Mouse (Mus musculus): ENCODE data around the gene Pikfyve. TPM values are rescaled to one million over a fixed set of nuclear protein-coding genes. Genes with fewer than 3 reads are reported as not detected.

Gene Pikfyve
- 13.1 and 16.3 TPM in 2 replicates for polyA plus RNA-seq (2016; fragmentation: Nextera tagmentation; extraction: Ambion mirVana)

DNA sequence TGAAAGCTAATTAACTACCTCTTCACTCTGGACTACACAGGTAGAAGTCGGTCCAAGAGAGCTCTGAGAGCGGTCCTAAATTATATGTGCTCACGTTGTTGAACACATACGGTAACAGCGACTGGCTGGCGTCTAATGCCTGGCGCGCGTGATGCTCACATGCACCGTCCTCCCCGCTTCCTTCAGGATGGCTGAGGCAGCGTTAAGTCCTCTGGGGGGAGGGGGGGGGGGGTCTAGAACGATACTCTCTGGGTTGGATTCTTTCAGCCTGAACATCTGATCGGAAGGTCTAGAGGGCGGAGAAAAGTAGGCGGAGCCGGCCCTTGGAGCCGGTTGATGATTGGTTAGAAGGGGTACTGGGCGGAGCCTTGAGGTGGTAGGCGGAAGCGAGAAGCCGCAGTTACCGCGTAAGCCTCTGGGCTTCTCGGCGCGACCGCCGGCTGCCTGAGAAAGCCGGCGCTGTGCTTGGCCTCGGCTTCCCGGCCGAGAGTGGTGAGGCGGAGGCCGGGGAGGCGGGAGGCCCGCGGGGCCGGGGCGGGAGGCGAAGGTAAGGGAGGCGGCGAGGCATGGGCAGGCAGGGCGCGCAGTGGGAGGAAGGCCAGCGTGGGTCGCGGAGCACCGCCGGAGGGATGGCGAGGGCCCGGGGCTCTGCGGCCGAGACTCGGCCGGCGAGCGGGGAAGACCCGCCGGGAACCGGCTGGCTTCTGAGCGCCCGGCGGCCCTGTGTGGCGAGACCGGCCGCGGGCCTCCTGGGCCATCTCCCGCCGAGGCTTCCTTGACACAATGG lies at the start of gene Pikfyve, which contains the start of gene Idh1:
Gene Pikfyve, plus strand, starts transcription at position 397 of the 787 bp plus-strand sequence.
Gene Idh1, minus strand, starts transcription at position 214 of the 787 bp plus-strand sequence.
- Histone ChIP-seq H3K4me3 (peak within 1 kb of the TSS; percentile 89), H3K27ac (peak within 1 kb of the TSS; percentile 92), H3K4me1 (peaks cover 27% of the 10 kb centered on the region), H3K9me3 (no peaks in the 10 kb centered on the region), H3K36me3 (replicated peaks) (peaks cover 6% of the 10 kb centered on the region), H3K27me3 (ENCODE audit: poor library complexity, severe bottlenecking) (no peaks in the 10 kb centered on the region; the same call in 1 of the 2 replicates)
- DNase-seq (ENCODE audit: extremely low spot score, low spot score), result peak; percentile 96
- under 1% methylated on average over 71 of the region's 71 CpGs for WGBS

DNA sequence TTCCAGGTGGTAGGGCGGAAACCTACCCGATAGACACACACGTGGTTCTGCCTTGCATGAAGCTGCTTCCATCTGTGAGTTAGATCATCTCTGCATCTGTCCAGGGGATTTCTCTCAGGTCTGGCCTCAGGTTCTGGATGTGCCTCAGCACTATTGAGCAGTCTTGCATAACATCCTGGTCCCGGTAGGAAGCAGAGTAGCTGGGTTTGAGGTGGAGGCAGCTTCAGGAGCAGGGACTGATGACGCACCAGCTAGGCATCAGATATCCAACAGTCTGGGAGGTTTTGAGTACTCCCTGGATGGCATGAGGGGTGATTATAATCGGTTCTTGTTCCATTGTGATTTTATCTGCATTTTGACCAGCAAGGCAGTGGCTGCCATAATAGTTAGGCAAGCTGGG lies 48.9 kb upstream of the Pikfyve start:
- H3K4me1 ChIP-seq, result no peaks in the 10 kb centered on the region
- no peaks in the 10 kb centered on the region for H3K36me3 ChIP-seq (replicated peaks)
- H3K27me3 ChIP-seq (ENCODE audit: poor library complexity, severe bottlenecking), result no peaks in the 10 kb centered on the region
- WGBS, result 89% methylated on average over 6 of the region's 6 CpGs
- no peak for DNase-seq (ENCODE audit: extremely low spot score, low spot score)
- H3K4me3 ChIP-seq, result no peak overlapping the region
- H3K9me3 ChIP-seq, result no peaks in the 10 kb centered on the region
- H3K27ac ChIP-seq, result no peak overlapping the region

DNA sequence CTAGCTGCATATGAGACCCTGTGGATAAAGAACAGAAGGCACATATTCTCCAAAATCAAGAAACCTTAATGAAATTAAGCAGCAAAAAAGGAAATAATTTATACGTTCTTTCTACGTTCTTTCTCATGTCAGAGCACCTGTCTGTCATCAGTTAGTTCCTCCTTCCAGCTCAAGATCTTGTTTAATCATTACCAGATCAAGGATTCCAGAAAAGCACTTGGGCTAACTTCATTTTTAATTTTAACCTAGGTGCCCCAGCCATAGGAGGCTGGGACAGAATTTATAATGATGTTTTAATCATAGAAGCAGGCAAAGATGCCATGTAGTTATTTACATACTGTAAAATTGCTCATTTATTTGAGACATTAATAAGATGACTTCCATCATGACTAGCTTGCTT lies 41.7 kb upstream of the Pikfyve start:
- H3K27ac ChIP-seq, result no peak overlapping the region
- no peaks in the 10 kb centered on the region for H3K9me3 ChIP-seq
- 90% methylated on average over 2 of the region's 2 CpGs for WGBS
- no peaks in the 10 kb centered on the region for H3K4me1 ChIP-seq
- no peak overlapping the region for H3K4me3 ChIP-seq
- H3K36me3 ChIP-seq (replicated peaks), result no peaks in the 10 kb centered on the region
- no peaks in the 10 kb centered on the region for H3K27me3 ChIP-seq (ENCODE audit: poor library complexity, severe bottlenecking)
- no peak for DNase-seq (ENCODE audit: extremely low spot score, low spot score)

DNA sequence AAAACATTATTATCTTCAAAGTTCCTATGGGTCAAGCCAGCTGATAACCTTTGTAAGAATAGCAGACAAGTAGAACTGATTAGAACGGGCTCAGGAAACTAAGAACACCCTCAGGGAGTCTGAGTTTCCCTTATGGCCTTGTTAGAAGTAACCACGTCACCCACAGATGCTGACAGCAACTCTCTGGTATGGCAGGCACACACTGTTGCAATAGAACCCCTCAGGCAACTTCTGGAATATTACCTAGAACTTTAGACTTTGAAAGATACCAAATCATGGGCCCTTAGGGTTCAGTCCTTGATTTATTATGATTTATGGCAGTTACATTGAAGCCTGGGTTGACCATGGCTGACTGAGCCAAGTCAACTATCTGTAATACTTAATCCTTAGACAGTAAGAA lies 39.9 kb upstream of the Pikfyve start:
- no peak for DNase-seq (ENCODE audit: extremely low spot score, low spot score)
- no peaks in the 10 kb centered on the region for H3K27me3 ChIP-seq (ENCODE audit: poor library complexity, severe bottlenecking)
- no peaks in the 10 kb centered on the region for H3K36me3 ChIP-seq (replicated peaks)
- H3K4me3 ChIP-seq, result no peak overlapping the region
- no peaks in the 10 kb centered on the region for H3K9me3 ChIP-seq
- H3K27ac ChIP-seq, result no peak overlapping the region
- H3K4me1 ChIP-seq, result no peaks in the 10 kb centered on the region
- WGBS, result 70% methylated on average over 2 of the region's 2 CpGs

DNA sequence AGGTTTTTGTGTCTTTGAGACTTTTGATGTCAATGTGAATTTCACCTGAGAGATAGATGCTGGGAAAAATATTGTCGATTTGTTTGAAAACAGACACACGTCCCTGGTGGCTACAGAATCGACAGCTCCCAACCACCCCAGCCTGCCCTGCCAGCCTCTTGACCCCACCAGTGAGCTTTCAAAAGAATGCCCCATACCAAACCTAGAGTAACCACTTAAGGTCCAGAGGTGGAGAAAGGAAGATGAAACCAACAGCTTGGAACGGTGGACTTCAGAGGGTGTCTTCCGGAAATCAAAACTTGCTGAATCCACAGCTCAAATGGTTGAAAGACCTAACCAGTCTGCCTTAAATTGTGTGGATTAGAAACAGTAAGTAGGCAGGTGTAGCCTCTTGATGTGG lies 39.2 kb upstream of the Pikfyve start:
- no peak for DNase-seq (ENCODE audit: extremely low spot score, low spot score)
- WGBS, result 94% methylated on average over 5 of the region's 5 CpGs
- H3K9me3 ChIP-seq, result no peaks in the 10 kb centered on the region
- H3K36me3 ChIP-seq (replicated peaks), result no peaks in the 10 kb centered on the region
- no peaks in the 10 kb centered on the region for H3K27me3 ChIP-seq (ENCODE audit: poor library complexity, severe bottlenecking)
- H3K4me1 ChIP-seq, result no peaks in the 10 kb centered on the region
- no peak overlapping the region for H3K4me3 ChIP-seq
- H3K27ac ChIP-seq, result no peak overlapping the region

DNA sequence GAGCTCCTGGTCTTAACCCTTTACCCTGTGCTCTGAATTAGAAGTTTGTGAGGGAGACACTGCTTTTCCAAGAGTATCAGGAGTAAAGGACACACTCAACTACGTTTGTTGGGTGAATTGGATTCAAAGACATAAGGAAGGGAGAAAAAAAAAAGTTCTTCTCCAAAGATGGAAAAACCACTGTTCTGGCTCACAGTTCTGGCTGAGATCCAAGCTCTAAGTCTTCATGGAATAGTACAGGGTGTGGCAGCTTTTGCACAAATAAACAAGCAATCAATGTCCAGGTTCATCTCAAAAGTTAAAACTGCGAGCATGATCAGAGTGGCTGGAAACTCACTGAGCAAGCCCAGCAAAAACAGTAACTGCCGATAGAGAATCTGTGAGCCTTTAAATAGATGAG lies 38.5 kb upstream of the Pikfyve start:
- H3K27ac ChIP-seq, result no peak overlapping the region
- H3K9me3 ChIP-seq, result no peaks in the 10 kb centered on the region
- H3K27me3 ChIP-seq (ENCODE audit: poor library complexity, severe bottlenecking), result no peaks in the 10 kb centered on the region
- H3K4me3 ChIP-seq, result no peak overlapping the region
- DNase-seq (ENCODE audit: extremely low spot score, low spot score), result no peak
- no peaks in the 10 kb centered on the region for H3K4me1 ChIP-seq
- no peaks in the 10 kb centered on the region for H3K36me3 ChIP-seq (replicated peaks)
- WGBS, result 90% methylated on average over 3 of the region's 3 CpGs

DNA sequence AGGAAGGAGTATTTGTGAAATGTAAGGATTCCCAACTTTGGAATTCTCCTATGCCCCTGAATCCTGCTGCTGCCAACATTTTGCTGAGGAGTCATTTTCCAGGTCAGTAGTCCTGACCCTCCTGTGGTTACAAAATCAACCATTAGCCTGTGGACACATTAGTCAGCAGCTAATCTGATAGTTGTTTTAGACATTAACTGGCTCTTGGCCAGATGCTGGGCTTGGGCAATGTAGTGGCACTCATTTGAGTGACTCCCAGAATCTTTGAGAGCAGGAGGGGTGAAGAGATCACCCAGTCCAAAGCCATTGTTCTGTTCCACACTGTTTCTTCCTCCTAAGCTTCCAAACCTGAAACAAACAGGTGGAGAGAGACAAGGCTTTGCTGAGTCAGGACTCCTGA lies 31.7 kb upstream of the Pikfyve start:
- Histone ChIP-seq H3K27ac (no peak overlapping the region), H3K4me1 (no peaks in the 10 kb centered on the region), H3K9me3 (no peaks in the 10 kb centered on the region), H3K4me3 (no peak overlapping the region), H3K27me3 (ENCODE audit: poor library complexity, severe bottlenecking) (no peaks in the 10 kb centered on the region), H3K36me3 (replicated peaks) (peaks cover 29% of the 10 kb centered on the region)
- no peak for DNase-seq (ENCODE audit: extremely low spot score, low spot score)

DNA sequence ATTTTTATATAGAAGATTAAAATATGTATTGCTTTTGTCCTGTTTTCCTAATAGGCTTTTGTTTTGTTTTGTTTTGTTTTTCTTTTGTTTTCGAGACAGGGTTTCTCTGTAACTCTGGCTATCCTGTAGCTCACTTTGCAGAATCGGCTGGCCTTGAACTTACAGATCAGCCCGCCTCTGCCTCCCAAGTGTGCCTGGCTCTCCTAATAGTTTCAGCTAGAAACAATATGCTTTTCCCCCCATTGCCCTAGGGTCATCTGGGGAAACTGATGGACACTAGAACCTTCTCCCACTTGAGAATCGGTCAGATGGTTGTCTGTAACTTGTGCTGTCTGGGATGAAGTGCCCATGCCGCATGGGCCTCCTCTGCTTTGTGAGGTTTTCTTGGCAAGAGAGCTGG lies 30.4 kb upstream of the Pikfyve start:
- Histone ChIP-seq H3K9me3 (no peaks in the 10 kb centered on the region), H3K27me3 (ENCODE audit: poor library complexity, severe bottlenecking) (no peaks in the 10 kb centered on the region), H3K36me3 (replicated peaks) (peaks cover 42% of the 10 kb centered on the region), H3K4me3 (no peak overlapping the region), H3K4me1 (no peaks in the 10 kb centered on the region), H3K27ac (no peak overlapping the region)
- WGBS, result 91% methylated on average over 5 of the region's 5 CpGs
- no peak for DNase-seq (ENCODE audit: extremely low spot score, low spot score)

DNA sequence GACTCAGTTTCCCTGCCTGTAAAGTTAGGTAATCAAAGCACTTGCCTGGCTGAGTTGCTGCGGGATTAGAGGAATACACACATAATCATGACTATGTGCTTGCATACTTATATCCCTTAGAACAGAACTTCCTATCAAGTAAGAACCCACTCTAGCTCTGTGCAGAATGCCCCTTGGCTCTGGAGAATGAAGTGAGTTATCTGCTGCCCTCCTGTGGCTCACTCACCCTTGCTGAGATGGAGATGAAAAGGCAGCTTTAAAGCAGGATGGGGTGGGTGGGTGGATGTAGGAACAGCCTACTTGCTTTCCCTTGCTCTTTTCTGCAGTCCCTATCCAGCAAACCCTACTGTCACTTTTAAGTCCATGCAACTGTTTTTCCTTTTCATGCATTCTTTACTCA lies 24.3 kb upstream of the Pikfyve start:
- DNase-seq (ENCODE audit: extremely low spot score, low spot score), result no peak
- no peak overlapping the region for H3K27ac ChIP-seq
- 98% methylated on average over 1 of the region's 1 CpGs for WGBS
- H3K4me3 ChIP-seq, result no peak overlapping the region
- no peaks in the 10 kb centered on the region for H3K9me3 ChIP-seq
- H3K27me3 ChIP-seq (ENCODE audit: poor library complexity, severe bottlenecking), result no peaks in the 10 kb centered on the region
- peaks cover 95% of the 10 kb centered on the region for H3K36me3 ChIP-seq (replicated peaks)
- H3K4me1 ChIP-seq, result no peaks in the 10 kb centered on the region

DNA sequence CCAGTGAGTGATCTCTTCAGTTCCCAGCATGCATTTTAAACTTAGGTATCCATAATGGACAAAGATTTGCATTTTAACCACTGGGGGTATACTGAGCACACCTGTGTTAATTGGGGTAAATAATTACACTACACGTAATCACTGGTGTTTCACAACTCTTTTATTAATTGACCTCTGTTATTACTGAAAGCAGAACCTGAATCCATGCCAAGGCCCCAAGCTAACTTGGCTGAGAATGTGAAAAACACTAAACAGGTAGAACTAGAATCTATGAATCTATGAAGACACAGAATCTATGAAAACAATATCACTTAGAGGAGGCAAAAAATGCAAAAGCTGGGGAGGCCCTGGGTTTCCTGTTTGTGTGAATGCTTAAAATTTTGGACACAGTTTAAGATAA lies 19.0 kb upstream of the Pikfyve start:
- Histone ChIP-seq H3K4me3 (no peak overlapping the region), H3K9me3 (no peaks in the 10 kb centered on the region), H3K27ac (no peak overlapping the region), H3K27me3 (ENCODE audit: poor library complexity, severe bottlenecking) (no peaks in the 10 kb centered on the region), H3K4me1 (peaks cover 9% of the 10 kb centered on the region), H3K36me3 (replicated peaks) (peaks cover 98% of the 10 kb centered on the region)
- DNase-seq (ENCODE audit: extremely low spot score, low spot score), result no peak
- WGBS, result 91% methylated on average over 1 of the region's 1 CpGs

DNA sequence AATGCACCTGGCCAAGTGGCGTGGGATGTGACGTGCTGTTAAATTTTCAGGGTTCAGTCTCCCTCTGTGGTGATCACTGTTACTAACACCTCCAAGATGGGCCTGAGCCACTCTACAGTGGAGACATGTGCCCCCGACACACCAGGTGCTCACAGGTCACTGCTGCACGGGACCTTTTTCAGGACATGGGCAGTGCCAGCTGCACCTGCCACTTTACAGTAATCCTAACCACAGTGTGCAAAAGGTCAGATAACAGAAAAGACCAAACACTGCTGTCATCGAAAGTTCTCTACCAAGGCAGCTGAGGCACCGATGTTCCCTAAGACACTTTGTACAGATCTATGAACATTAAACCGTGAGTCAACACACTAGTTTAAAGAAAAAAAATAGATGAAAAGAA lies 16.9 kb upstream of the Pikfyve start:
- H3K27ac ChIP-seq, result no peak overlapping the region
- no peaks in the 10 kb centered on the region for H3K9me3 ChIP-seq
- peaks cover 12% of the 10 kb centered on the region for H3K4me1 ChIP-seq
- no peak overlapping the region for H3K4me3 ChIP-seq
- peaks cover 100% of the 10 kb centered on the region for H3K36me3 ChIP-seq (replicated peaks)
- WGBS, result 94% methylated on average over 7 of the region's 7 CpGs
- DNase-seq (ENCODE audit: extremely low spot score, low spot score), result no peak
- H3K27me3 ChIP-seq (ENCODE audit: poor library complexity, severe bottlenecking), result no peaks in the 10 kb centered on the region

DNA sequence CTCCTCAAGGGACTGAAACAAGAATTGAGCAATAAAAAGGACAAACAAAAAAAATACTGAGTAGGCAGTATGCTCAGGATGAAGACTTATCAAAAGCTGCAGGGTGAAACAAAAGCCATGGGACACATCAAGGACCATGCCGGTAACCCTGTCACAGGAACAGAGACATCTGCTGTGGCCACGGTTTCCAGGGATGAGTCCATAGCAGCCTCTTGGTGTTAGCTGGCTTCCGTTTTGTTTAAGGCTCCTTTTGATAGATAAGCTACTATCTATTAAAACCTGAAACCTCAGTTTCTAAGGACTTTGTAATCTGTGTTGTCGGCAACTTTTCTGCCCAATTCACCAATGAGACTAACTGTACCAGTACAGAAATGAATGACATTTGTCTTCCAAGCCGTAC lies 16.5 kb upstream of the Pikfyve start:
- Histone ChIP-seq H3K27me3 (ENCODE audit: poor library complexity, severe bottlenecking) (no peaks in the 10 kb centered on the region), H3K4me1 (peaks cover 12% of the 10 kb centered on the region), H3K27ac (no peak overlapping the region), H3K9me3 (no peaks in the 10 kb centered on the region), H3K36me3 (replicated peaks) (peaks cover 99% of the 10 kb centered on the region), H3K4me3 (no peak overlapping the region)
- DNase-seq (ENCODE audit: extremely low spot score, low spot score), result no peak
- WGBS, result 92% methylated on average over 5 of the region's 5 CpGs

DNA sequence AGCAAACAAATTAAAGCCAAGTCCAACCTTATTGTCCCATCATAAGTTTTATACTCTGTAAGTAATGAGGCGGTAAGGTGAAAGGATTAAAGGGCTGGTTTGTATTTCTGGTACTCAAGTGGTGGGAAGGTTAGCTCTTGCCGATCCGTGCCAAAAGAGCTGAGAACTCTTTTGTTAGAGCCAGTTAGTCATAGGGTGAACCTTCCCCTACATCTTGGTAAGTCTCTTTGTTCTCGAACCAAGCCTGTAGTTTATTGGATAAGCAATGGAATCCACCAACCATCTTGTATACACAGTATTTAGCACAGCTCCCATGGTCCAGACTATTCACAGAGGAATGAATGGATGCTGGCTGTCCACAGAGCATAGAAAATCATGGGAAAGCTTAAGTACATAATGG lies 14.9 kb upstream of the Pikfyve start:
- Histone ChIP-seq H3K27ac (no peak overlapping the region), H3K9me3 (no peaks in the 10 kb centered on the region), H3K36me3 (replicated peaks) (peaks cover 88% of the 10 kb centered on the region), H3K4me1 (peaks cover 23% of the 10 kb centered on the region), H3K4me3 (no peak overlapping the region), H3K27me3 (ENCODE audit: poor library complexity, severe bottlenecking) (no peaks in the 10 kb centered on the region)
- WGBS, result 58% methylated on average over 4 of the region's 4 CpGs
- no peak for DNase-seq (ENCODE audit: extremely low spot score, low spot score)

Measured in forebrain, embryonic 10.5 days (tissue).